Mouse (Mus musculus) kidney, embryonic 14.5 days (tissue): ENCODE measurements around the gene Defb36. TPM values are rescaled to one million over a fixed set of nuclear protein-coding genes. Genes with fewer than 3 reads are reported as not detected.

Experiments
- polyA plus RNA-seq: library from polyadenylated mRNA; unstranded; fragments of >200 nt; fragmentation: Nextera tagmentation; extraction: Ambion mirVana; gene quantifications from 2 replicates; pipeline ENCODE4 v1.2.1, GENCODE M21; 2014

Gene Defb36
- polyA plus RNA-seq, 1 experiment from 2014 or later: 1.1 TPM

Other genes starting within 250 kb of the Defb36 start
- gene Nrsn2, start 227.7 kb upstream of the Defb36 start, polyA plus RNA-seq: 1.7 and 2.4 TPM in 2 replicates
- 22.3 and 25.3 TPM in 2 replicates for gene Sox12, start 206.3 kb upstream of the Defb36 start, polyA plus RNA-seq
- gene Zcchc3, start 189.3 kb upstream of the Defb36 start, polyA plus RNA-seq: 51.1 and 62.2 TPM in 2 replicates
- gene 6820408C15Rik, start 188.7 kb upstream of the Defb36 start, polyA plus RNA-seq: 0.37 TPM in 2 replicates
- gene Defb23, start 139.7 kb upstream of the Defb36 start, polyA plus RNA-seq: not detected in 2 replicates
- not detected in 2 replicates for gene Defb20, start 127.3 kb upstream of the Defb36 start, polyA plus RNA-seq
- not detected in 2 replicates for gene Defb22, start 114.2 kb upstream of the Defb36 start, polyA plus RNA-seq
- gene Defb26, start 92.6 kb upstream of the Defb36 start, polyA plus RNA-seq: not detected in 2 replicates
- 0.80 TPM in 1 of 2 replicates, not detected in the other for gene Defb28, start 86.1 kb upstream of the Defb36 start, polyA plus RNA-seq
- gene Defb29, start 64.2 kb upstream of the Defb36 start, polyA plus RNA-seq: 0.66 TPM in 1 of 2 replicates, not detected in the other
- gene Gm17416, start 35.0 kb upstream of the Defb36 start, polyA plus RNA-seq: not detected in 2 replicates
- gene Defb21, start 31.6 kb upstream of the Defb36 start, polyA plus RNA-seq: not detected in 2 replicates
- not detected in 2 replicates for gene Defb19, start 24.0 kb upstream of the Defb36 start, polyA plus RNA-seq
- not detected in 2 replicates for gene Defb45, start 4.9 kb upstream of the Defb36 start, polyA plus RNA-seq
- 28.2 and 37.2 TPM in 2 replicates for gene Defb25, start 18.7 kb downstream of the Defb36 start, polyA plus RNA-seq
- 46.9 and 61.8 TPM in 2 replicates for gene Rem1, start 22.6 kb downstream of the Defb36 start, polyA plus RNA-seq
- gene H13, start 65.1 kb downstream of the Defb36 start, polyA plus RNA-seq: 127 and 147 TPM in 2 replicates
- gene Mcts2, start 82.7 kb downstream of the Defb36 start, polyA plus RNA-seq: 35.4 and 40.8 TPM in 2 replicates
- gene Id1, start 131.9 kb downstream of the Defb36 start, polyA plus RNA-seq: 129 and 178 TPM in 2 replicates
- gene Cox4i2, start 149.8 kb downstream of the Defb36 start, polyA plus RNA-seq: 12.1 and 18.8 TPM in 2 replicates
- 66.9 and 96.1 TPM in 2 replicates for gene Bcl2l1, start 227.4 kb downstream of the Defb36 start, polyA plus RNA-seq
- 107 and 124 TPM in 2 replicates for gene Tpx2, start 243.6 kb downstream of the Defb36 start, polyA plus RNA-seq